Mouse (Mus musculus) urinary bladder, postnatal 36 days (tissue): Measurements from ENCODE around the gene Pdzrn4.

Source experiments
- DNase-seq, 2 experiments: peaks; one replicate each; pipeline ENCODE4 v3.0.0; 2022; ENCODE audit warnings: low spot score in 2 of 2, mixed read lengths in 1 of 2

The Pdzrn4 gene

DNA sequence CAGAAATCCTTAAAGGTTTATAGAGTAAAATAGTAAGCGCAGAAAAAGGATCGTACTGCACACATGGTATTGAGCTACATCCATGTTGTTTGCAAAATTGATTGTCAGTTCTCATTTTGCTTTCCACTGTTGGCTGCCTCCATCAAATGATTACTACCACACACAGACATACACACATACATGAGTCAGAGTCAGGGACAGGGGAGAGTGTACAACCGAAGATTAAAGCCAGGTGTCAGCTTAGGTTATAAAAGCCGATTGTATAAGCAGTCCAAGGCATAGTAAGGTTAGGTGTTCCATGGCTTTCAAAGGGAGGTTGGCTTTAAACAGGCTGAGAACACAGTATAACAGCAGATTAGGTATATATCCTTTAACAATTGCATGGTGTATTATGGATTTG lies 343.2 kb downstream of the Pdzrn4 start:
- no peak for DNase-seq

DNA sequence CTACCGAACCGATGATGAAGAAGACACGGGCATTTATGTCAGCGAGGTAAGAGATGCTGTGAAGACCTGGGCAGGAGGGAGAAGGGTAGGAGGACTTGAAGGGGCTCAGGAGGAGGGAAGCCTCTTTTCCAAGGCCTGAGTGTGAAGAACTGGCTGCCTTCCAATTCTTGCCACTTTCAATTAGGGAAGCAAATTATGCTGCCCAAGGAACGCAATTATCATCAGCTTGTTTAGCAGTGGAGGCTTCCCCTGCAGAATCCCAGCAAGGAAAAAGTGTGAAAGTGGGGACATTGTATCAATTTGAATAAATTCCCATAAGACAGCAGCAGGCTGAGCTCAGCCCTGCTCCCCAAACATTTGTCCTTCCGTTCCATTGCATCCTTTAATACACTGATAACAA lies 346.9 kb downstream of the Pdzrn4 start:
- DNase-seq: no peak

DNA sequence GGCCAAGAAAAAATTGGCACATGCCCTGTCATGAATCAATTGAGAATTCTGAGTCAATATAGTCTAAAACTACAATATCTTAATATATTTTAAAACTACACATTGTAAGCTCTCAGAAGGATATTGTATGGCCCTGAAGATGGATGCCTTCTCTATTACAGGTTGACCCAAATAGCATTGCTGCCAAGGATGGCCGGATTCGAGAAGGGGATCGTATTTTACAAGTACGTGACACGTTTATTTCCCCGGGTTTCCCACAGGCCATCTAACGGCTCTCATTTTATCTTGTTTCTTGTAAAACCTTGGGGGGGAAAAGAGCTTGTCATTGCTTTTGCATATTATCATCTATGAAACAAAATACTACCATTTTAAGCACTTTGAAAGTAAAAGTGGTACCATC lies 349.4 kb downstream of the Pdzrn4 start:
- no peak for DNase-seq

DNA sequence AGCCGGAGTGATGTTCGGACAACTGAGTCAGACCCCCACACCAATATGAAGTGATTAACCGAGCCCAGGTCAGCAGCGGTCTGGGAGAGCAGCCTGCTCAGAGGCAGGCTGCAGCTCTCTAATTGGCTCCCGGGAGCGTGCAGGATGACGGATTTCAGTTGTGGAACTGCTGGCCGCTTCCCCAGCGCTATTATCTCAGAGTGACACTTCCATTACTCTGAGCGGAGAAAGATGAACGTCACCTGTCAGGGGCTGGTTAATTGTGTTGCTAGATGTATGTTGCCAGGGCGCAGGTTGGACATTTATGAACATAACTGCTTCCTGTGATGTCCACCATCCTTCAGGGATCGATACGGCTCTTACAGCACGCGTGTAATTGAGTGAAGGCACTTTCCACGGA lies 355.5 kb downstream of the Pdzrn4 start:
- DNase-seq: no peak

DNA sequence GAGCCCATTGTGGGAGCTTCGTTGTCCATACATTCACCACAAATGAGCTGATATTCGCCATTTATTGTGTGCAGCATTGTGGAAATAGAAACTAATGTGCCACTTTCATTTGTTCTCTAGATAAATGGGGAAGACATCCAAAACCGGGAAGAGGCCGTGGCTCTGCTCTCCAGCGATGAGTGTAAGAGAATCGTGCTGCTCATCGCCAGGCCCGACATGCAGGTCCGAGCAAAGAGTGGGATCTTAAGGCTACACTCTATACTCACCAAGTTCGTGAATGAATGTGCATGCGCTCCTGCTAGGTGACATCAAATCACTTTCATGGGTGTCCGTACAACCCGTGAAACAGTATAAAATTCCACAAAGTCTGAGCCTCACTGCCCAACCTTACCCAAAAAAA lies 355.9 kb downstream of the Pdzrn4 start:
- DNase-seq: no peak

DNA sequence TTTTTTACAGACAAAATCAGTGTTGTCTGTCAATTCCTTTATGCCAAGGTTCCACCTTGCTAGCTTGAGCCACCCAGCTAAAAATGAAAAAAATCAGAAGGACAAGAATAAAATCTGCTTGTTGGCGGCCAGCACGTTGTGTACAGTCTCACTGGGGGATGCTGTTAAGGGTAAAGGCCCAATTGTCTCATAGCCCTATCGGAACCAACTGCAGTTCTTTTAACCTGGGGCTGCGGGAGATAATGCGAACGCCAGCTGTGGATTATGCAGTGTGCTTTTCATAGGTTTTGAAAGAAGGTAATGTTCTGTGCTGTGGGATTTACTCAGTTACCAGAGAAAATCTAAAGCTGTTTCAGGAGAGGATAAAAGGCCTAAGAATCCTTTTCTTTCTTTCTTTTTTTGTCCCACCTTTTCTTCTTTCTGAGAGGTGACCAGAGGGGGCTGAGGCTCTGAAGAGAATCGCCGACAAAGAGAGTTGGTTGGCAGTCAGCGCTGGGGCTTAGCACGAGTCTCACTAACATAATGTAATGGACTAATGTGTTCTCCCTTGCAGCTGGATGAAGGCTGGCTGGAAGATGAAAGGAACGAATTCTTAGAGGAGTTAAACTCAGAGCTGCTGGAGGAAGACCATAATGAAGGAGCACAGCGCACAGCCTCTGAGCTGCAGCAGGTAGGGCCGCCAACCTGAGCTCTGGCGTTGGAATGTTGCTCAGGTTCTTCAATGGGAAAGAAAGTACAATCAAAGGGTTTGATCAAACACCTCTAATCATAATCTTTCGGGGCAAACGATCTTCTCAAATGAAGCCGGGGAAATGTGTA lies 360.6 kb downstream of the Pdzrn4 start:
- DNase-seq: no peak

DNA sequence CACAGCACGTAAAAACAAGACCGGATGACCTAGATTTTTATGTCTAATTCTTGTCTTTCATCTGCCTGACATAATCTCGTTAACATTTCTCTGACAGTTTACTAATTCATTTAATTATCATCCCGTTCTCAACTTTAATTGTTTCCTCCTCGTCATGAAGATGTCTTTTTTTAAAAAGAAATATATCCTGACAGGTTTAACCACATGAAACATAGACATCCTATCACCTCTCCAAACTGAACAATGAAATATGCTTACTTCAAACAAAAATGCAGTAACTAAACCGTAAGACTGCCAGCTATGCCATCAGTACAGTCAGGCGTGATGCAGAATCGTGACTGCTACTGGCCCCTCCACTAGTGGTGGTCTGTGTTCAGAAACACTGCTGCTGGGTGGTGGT lies 362.3 kb downstream of the Pdzrn4 start:
- no peak for DNase-seq

DNA sequence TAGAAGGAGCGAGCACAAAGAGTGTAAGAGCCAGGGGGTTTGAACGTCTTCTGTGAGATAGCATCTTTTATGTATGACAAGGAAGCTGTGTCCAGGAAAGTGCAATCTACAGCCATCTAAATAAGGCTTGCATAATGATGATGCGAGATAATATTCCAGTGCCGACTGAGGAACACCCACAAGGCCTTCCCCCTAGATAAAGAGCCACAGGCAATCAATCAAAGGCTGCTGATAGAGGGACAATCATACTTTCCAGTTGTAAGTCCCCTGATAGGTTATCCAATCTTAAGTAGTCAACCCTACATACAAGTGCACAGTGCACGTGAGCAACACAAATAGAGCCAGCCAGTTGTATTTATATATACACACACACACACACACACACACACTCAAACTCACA lies 366.6 kb downstream of the Pdzrn4 start:
- no peak for DNase-seq

DNA sequence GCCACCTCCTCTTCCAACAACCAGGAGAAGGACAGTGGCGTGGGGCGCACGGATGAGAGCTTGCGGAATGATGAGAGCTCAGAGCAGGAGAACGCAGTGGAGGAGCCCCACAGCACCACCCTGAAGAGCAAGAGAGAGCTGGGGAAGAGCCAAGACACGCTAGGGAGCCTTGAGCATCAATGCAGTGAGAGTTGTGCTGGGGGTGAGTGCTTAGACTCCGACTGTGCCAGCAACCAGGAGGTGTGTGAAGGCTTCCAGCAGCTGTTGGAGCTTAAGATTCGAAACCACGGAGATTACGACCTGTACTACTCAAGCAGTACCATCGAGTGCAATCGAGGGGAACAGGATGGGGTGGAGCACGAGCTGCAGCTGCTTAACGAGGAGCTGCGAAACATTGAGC lies 372.9 kb downstream of the Pdzrn4 start:
- DNase-seq: no peak

DNA sequence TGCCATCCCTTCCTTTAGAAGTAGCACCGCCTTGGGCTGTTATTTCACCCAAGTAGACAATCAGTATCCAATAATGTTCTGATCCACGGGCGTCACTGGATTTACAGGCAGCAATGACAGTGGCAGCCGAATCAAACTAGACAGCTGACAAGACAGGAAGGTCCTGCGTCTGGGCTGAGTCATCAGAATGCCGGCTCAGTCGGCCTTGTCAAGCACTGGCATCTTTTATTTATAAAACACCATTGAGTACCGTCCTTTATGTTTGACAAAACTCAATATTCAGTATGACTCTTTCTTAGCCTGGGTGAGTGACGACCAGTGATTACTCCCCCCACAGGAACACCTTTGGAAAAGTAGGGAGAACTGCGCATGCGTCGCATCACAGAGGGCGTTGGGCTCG lies 391.4 kb downstream of the Pdzrn4 start:
- DNase-seq: no peak

DNA sequence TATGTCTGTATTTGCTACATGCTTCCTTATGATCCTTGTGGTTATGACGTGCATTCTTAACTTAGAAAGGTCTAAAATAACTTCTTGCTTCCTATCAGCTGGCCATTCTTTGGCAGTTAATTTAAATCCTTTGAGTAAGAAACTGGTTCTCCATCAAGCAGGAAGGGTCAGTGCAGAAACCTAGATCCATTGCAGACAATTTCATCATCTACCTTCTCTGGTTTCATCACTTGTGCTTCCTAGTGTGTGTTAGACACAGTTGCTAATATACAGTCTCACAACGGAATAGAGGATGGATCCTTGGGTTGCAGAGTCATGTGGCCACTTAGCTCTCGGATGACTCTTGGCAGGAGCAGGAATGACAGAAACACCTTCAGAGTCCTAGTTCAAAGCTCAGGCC lies 397.6 kb downstream of the Pdzrn4 start:
- DNase-seq: no peak

DNA sequence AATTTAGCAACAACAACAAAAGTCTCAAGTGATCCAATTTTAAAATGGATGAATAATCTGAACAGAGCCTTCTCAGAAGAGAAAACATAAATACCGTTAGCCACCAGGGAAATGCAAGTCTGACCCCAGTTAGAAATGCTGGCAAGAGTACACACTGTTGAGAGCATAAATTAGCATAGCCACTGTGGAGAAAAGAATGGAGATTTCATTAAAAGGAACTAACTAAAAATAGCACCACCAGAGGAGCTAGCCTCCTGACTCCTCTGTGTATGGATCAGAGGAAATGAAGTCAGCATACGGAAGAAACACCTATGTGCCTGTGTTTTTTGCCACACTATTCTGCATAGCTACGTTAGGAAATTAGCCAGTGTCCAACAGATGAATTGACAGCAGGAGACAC lies 409.3 kb downstream of the Pdzrn4 start:
- no peak for DNase-seq

DNA sequence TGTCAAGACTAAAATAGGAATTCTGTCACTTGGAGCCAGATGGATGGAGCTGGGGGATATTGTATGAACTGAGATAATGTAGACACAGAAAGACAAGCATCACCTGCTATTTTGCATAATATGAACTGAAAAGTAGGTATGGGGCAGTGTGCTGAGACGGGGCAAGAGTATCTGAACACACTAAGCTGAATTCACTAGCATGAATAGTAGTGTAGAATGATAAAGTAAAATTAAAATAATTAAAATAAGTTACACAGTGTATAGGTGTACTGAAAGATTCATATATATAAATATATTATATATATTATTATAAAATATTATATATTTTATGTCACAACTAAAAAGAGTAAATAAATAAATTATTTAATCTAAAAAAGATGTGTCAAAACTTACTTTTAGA lies 409.7 kb downstream of the Pdzrn4 start:
- DNase-seq: no peak
